Mouse (Mus musculus) CH12.LX (cell line): ENCODE data around the gene Gfpt1. TPM values are rescaled to one million over a fixed set of nuclear protein-coding genes. Genes with fewer than 3 reads are reported as not detected.

Experiments
- DNase-seq: peaks from one replicate; pipeline ENCODE4 v3.0.0-alpha.2; 2013; ENCODE audit errors: extremely low read depth
- H3K27ac ChIP-seq: 2 replicates; pipeline ENCODE4 v1.5.1; 2012; ENCODE audit warnings: low read depth, mild to moderate bottlenecking, control low read depth, moderate library complexity; ENCODE audit not compliant: insufficient read depth
- H3K27me3 ChIP-seq: replicated peaks from 2 replicates; pipeline ENCODE3; 2012; ENCODE audit warnings: inconsistent platforms
- H3K36me3 ChIP-seq, 2 experiments: replicated peaks in 1 of 2; 2 replicates each; pipeline versions ENCODE3 to v1.6.1; 2012; ENCODE audit warnings: inconsistent platforms in 1 of 2, low read length in 1 of 2, mild to moderate bottlenecking in 1 of 2, mixed read lengths in 1 of 2, moderate library complexity in 1 of 2; ENCODE audit not compliant: control insufficient read depth in 1 of 2, insufficient read depth in 1 of 2
- H3K4me1 ChIP-seq, 2 experiments: 2 replicates each; pipeline ENCODE4 v1.6.1; 2012; ENCODE audit warnings: inconsistent platforms in 1 of 2, moderate library complexity in 1 of 2; ENCODE audit not compliant: insufficient read depth in 2 of 2, control insufficient read depth in 1 of 2
- H3K4me2 ChIP-seq: 2 replicates; pipeline ENCODE4 v1.6.1; 2012; ENCODE audit warnings: low read depth, mild to moderate bottlenecking, control low read depth; ENCODE audit not compliant: poor library complexity, insufficient read depth, severe bottlenecking
- H3K4me3 ChIP-seq, 3 experiments: fragments of 150-350 bp in 1 of 3; sonication (generic) in 1 of 3; replicated peaks in 1 of 3; 2 replicates each; pipeline versions ENCODE3 to v1.5.1; 2011 to 2012; ENCODE audit warnings: low read depth in 2 of 3, low read length in 2 of 3, mild to moderate bottlenecking in 2 of 3, moderate library complexity in 2 of 3, control low read depth in 1 of 3, improper control_type of control experiment in 1 of 3, inconsistent platforms in 1 of 3, mixed read lengths in 1 of 3; ENCODE audit not compliant: poor library complexity in 1 of 3
- H3K79me2 ChIP-seq: replicated peaks from 2 replicates; pipeline ENCODE4 v1.6.1; 2012; ENCODE audit warnings: mild to moderate bottlenecking, moderate library complexity; ENCODE audit not compliant: control insufficient read depth, poor library complexity, insufficient read depth, severe bottlenecking; ENCODE audit errors: extremely low read depth
- H3K9ac ChIP-seq: 2 replicates; pipeline ENCODE4 v1.6.1; 2012; ENCODE audit warnings: low read depth, mild to moderate bottlenecking, control low read depth, moderate library complexity; ENCODE audit not compliant: insufficient read depth
- H3K9me3 ChIP-seq: replicated peaks from 2 replicates; pipeline ENCODE3; 2012; ENCODE audit warnings: low read length, inconsistent platforms, mixed read lengths
- BHLHE40 ChIP-seq: IDR thresholded peaks from 2 replicates; pipeline ENCODE4 v1.6.1; 2011; ENCODE audit warnings: mild to moderate bottlenecking, low read depth, low read length, improper control_type of control experiment
- CHD1 ChIP-seq: IDR thresholded peaks from 2 replicates; pipeline ENCODE4 v1.6.1; 2012; ENCODE audit warnings: low read depth, low read length, improper control_type of control experiment, inconsistent platforms
- CHD2 ChIP-seq: IDR thresholded peaks from 2 replicates; pipeline ENCODE4 v1.6.1; 2011; ENCODE audit warnings: low read length, improper control_type of control experiment
- CTCF ChIP-seq, 2 experiments: IDR thresholded peaks in 1 of 2; conservative IDR thresholded peaks in 1 of 2; 2 replicates each; pipeline ENCODE4 v1.5.1; 2011 to 2012; ENCODE audit warnings: low read depth in 2 of 2, low read length in 2 of 2, improper control_type of control experiment in 1 of 2, inconsistent platforms in 1 of 2, mild to moderate bottlenecking in 1 of 2, moderate library complexity in 1 of 2
- E2F4 ChIP-seq: IDR thresholded peaks from 2 replicates; pipeline ENCODE4 v1.6.1; 2011; ENCODE audit warnings: low read depth, low read length, improper control_type of control experiment; ENCODE audit not compliant: insufficient replicate concordance
- ELF1 ChIP-seq: IDR thresholded peaks from 2 replicates; pipeline ENCODE4 v1.6.1; 2014; ENCODE audit warnings: low read depth, mild to moderate bottlenecking, inconsistent platforms, low read length, improper control_type of control experiment
- EP300 ChIP-seq: IDR thresholded peaks from 2 replicates; pipeline ENCODE4 v1.6.1; 2011; ENCODE audit warnings: low read length, improper control_type of control experiment
- ETS1 ChIP-seq: conservative IDR thresholded peaks from 2 replicates; pipeline ENCODE4 v1.6.1; 2012; ENCODE audit warnings: low read depth, mild to moderate bottlenecking, inconsistent platforms, low read length, improper control_type of control experiment, moderate library complexity
- GABPA ChIP-seq: IDR thresholded peaks from 2 replicates; pipeline ENCODE4 v1.6.1; 2012; ENCODE audit warnings: low read depth, low read length, improper control_type of control experiment, inconsistent platforms; ENCODE audit not compliant: insufficient replicate concordance
- HCFC1 ChIP-seq: IDR thresholded peaks from 2 replicates; pipeline ENCODE4 v1.6.1; 2012; ENCODE audit warnings: low read depth, mild to moderate bottlenecking, inconsistent platforms, low read length, improper control_type of control experiment
- IRF4 ChIP-seq: IDR thresholded peaks from 2 replicates; pipeline ENCODE4 v1.6.1; 2014; ENCODE audit warnings: low read depth, mild to moderate bottlenecking, inconsistent platforms, low read length, improper control_type of control experiment
- JUN ChIP-seq: IDR thresholded peaks from 2 replicates; pipeline ENCODE4 v1.6.1; 2011; ENCODE audit warnings: low read depth, mild to moderate bottlenecking, low read length, improper control_type of control experiment, moderate library complexity; ENCODE audit not compliant: insufficient read depth
- JUND ChIP-seq: conservative IDR thresholded peaks from 2 replicates; pipeline ENCODE4 v1.6.1; 2011; ENCODE audit warnings: low read depth, low read length, improper control_type of control experiment
- KAT2A ChIP-seq: IDR thresholded peaks from 2 replicates; pipeline ENCODE4 v1.6.1; 2012; ENCODE audit warnings: low read length, improper control_type of control experiment, inconsistent platforms; ENCODE audit not compliant: insufficient replicate concordance
- MAFK ChIP-seq: IDR thresholded peaks from 2 replicates; pipeline ENCODE4 v1.6.1; 2011; ENCODE audit warnings: low read length, improper control_type of control experiment; ENCODE audit not compliant: insufficient replicate concordance
- MAX ChIP-seq: IDR thresholded peaks from 2 replicates; pipeline ENCODE4 v1.6.1; 2011; ENCODE audit warnings: low read length, improper control_type of control experiment
- MAZ ChIP-seq: IDR thresholded peaks from 2 replicates; pipeline ENCODE4 v1.6.1; 2012; ENCODE audit warnings: low read depth, mild to moderate bottlenecking, inconsistent platforms, low read length, improper control_type of control experiment, moderate library complexity
- MEF2A ChIP-seq: IDR thresholded peaks from 2 replicates; pipeline ENCODE4 v1.6.1; 2014; ENCODE audit warnings: low read depth, mild to moderate bottlenecking, inconsistent platforms, low read length, improper control_type of control experiment, borderline replicate concordance
- MXI1 ChIP-seq: IDR thresholded peaks from 2 replicates; pipeline ENCODE4 v1.6.1; 2011; ENCODE audit warnings: mild to moderate bottlenecking, low read depth, low read length, improper control_type of control experiment
- MYC ChIP-seq: IDR thresholded peaks from 2 replicates; pipeline ENCODE4 v1.6.1; 2011; ENCODE audit warnings: low read depth, mild to moderate bottlenecking, improper control_type of control experiment, low read length
- NELFE ChIP-seq: IDR thresholded peaks from 2 replicates; pipeline ENCODE4 v1.6.1; 2011; ENCODE audit warnings: low read depth, low read length, improper control_type of control experiment
- NRF1 ChIP-seq: IDR thresholded peaks from 2 replicates; pipeline ENCODE4 v1.6.1; 2014; ENCODE audit warnings: low read depth, mild to moderate bottlenecking, inconsistent platforms, low read length, improper control_type of control experiment, moderate library complexity
- PAX5 ChIP-seq: IDR thresholded peaks from 2 replicates; pipeline ENCODE4 v1.6.1; 2012; ENCODE audit warnings: low read length, inconsistent platforms, mixed read lengths
- POLR2A ChIP-seq: IDR thresholded peaks from 2 replicates; pipeline ENCODE4 v1.6.1; 2011; ENCODE audit warnings: low read depth, mild to moderate bottlenecking, improper control_type of control experiment, low read length
- POLR2AphosphoS2 ChIP-seq: IDR thresholded peaks from 2 replicates; pipeline ENCODE4 v1.6.1; 2011; ENCODE audit warnings: low read depth, low read length, improper control_type of control experiment
- RAD21 ChIP-seq: IDR thresholded peaks from 2 replicates; pipeline ENCODE4 v1.6.1; 2011; ENCODE audit warnings: low read depth, mild to moderate bottlenecking, low read length, improper control_type of control experiment, moderate library complexity
- RCOR1 ChIP-seq: conservative IDR thresholded peaks from 2 replicates; pipeline ENCODE4 v1.6.1; 2012; ENCODE audit warnings: low read depth, mild to moderate bottlenecking, inconsistent platforms, low read length, improper control_type of control experiment
- SIN3A ChIP-seq: IDR thresholded peaks from 2 replicates; pipeline ENCODE4 v1.6.1; 2012; ENCODE audit warnings: low read length, improper control_type of control experiment, inconsistent platforms
- SMC3 ChIP-seq: IDR thresholded peaks from 2 replicates; pipeline ENCODE4 v1.6.1; 2011; ENCODE audit warnings: low read depth, low read length, improper control_type of control experiment
- TBP ChIP-seq: conservative IDR thresholded peaks from 2 replicates; pipeline ENCODE4 v1.6.1; 2011; ENCODE audit warnings: low read depth, low read length, improper control_type of control experiment
- TCF12 ChIP-seq: IDR thresholded peaks from 2 replicates; pipeline ENCODE4 v1.6.1; 2014; ENCODE audit warnings: low read depth, mild to moderate bottlenecking, inconsistent platforms, low read length, improper control_type of control experiment
- UBTF ChIP-seq: IDR thresholded peaks from 2 replicates; pipeline ENCODE4 v1.6.1; 2012; ENCODE audit warnings: low read depth, mild to moderate bottlenecking, inconsistent platforms, low read length, improper control_type of control experiment, moderate library complexity
- USF1 ChIP-seq: IDR thresholded peaks from 2 replicates; pipeline ENCODE4 v1.6.1; 2014; ENCODE audit warnings: low read depth, mild to moderate bottlenecking, inconsistent platforms, low read length, improper control_type of control experiment
- USF2 ChIP-seq: conservative IDR thresholded peaks from 2 replicates; pipeline ENCODE4 v1.6.1; 2011; ENCODE audit warnings: low read depth, low read length, improper control_type of control experiment
- ZC3H11A ChIP-seq: IDR thresholded peaks from 2 replicates; pipeline ENCODE4 v1.6.1; 2012; ENCODE audit warnings: low read depth, mild to moderate bottlenecking, inconsistent platforms, low read length, improper control_type of control experiment
- ZKSCAN1 ChIP-seq: IDR thresholded peaks from 2 replicates; pipeline ENCODE4 v1.6.1; 2012; ENCODE audit warnings: low read depth, inconsistent platforms, low read length, improper control_type of control experiment, borderline replicate concordance
- ZMIZ1 ChIP-seq: IDR thresholded peaks from 2 replicates; pipeline ENCODE4 v1.6.1; 2012; ENCODE audit warnings: low read depth, mild to moderate bottlenecking, inconsistent platforms, low read length, improper control_type of control experiment
- ZNF384 ChIP-seq: IDR thresholded peaks from 2 replicates; pipeline ENCODE4 v1.6.1; 2012; ENCODE audit warnings: low read depth, low read length, improper control_type of control experiment, inconsistent platforms
- dilution Hi-C: fragments of 300-500 bp; cut with MboI; formaldehyde crosslinking; loops from 2 replicates; pipeline ENCODE4 v1.14.3; 2020; ENCODE audit warnings: low sequenced_read_pairs; ENCODE audit not compliant: extremely low pct_unique_long_range_greater_than_20kb, extremely low pct_ligation_motif_present
- in situ Hi-C: fragments of 300-500 bp; cut with MboI; formaldehyde crosslinking; loops from 3 replicates; pipeline ENCODE4 v1.14.3; 2019; ENCODE audit warnings: low sequenced_read_pairs, low pct_ligation_motif_present, low pct_unique_long_range_greater_than_20kb, mixed read lengths
- polyA plus RNA-seq: library from polyadenylated mRNA; unstranded; fragments of >175 nt; gene quantifications from 2 replicates; pipeline ENCODE4 v1.2.1, GENCODE M21; 2012; ENCODE audit warnings: low read depth; ENCODE audit not compliant: insufficient read length
- total RNA-seq, 2 experiments: library from RNA; depleted of rRNA; stranded (reverse); fragments of 300-350 nt in 1 of 2; fragments of >200 nt in 1 of 2; gene quantifications; 2 replicates each; pipeline ENCODE4 v1.2.3; 2012 to 2014

Gene Gfpt1
- total and polyA plus RNA-seq, 3 experiments = 24.9 to 35.3 (median 32.1) TPM

GRCm38 (mm10) chr6:87075092-87075685 is 32.5 kb downstream of the Gfpt1 start:
- peak overlapping the region; percentile 52; the same call in 1 of the 2 replicates for H3K9ac ChIP-seq
- H3K4me2 ChIP-seq = peak overlapping the region; percentile 73
- in situ Hi-C loops (no loop called here), dilution Hi-C loops (no loop called here)
- peaks cover 2% of the 10 kb centered on the region; the same call in 1 of the 2 replicates for H3K79me2 ChIP-seq
- peak overlapping the region in 1 of 3 experiments; percentile 6 for H3K4me3 ChIP-seq
- peaks cover 14 to 82% of the 10 kb centered on the region in 2 experiments for H3K4me1 ChIP-seq
- peak; percentile 76 for DNase-seq
- H3K9me3 ChIP-seq = no peaks in the 10 kb centered on the region
- peak overlapping the region; percentile 98 for H3K27ac ChIP-seq
- H3K27me3 ChIP-seq = no peaks in the 10 kb centered on the region
- TF ChIP-seq IRF4 (0 out of 2 replicates have a peak, but pooled peaks have one; percentile 4), JUN (no peak), USF2 (no peak), NELFE (no peak), KAT2A (no peak), ELF1 (no peak), EP300 (peak; percentile 77), MAX (peak; percentile 68; the same call in 1 of the 2 replicates), USF1 (no peak), ETS1 (peak; percentile 69; the same call in 1 of the 2 replicates), CHD2 (no peak), POLR2AphosphoS2 (no peak), RCOR1 (no peak), ZMIZ1 (no peak), MYC (peak; percentile 67; the same call in 1 of the 2 replicates), MAZ (no peak), CHD1 (no peak), POLR2A (0 out of 2 replicates have a peak, but pooled peaks have one; percentile 36), SMC3 (no peak), UBTF (no peak), ZKSCAN1 (no peak), GABPA (no peak), PAX5 (no peak), NRF1 (no peak), ZNF384 (no peak), CTCF (conservative IDR thresholded peaks at IDR 0.05 in 1 of 2, IDR thresholded peaks at IDR 0.05 in 1 of 2; ENCODE audit: low read depth in 2 of 2, low read length in 2 of 2) (no peak), SIN3A (no peak), TBP (no peak), MAFK (no peak), BHLHE40 (no peak; the same call in none of the 2 replicates), TCF12 (peak; percentile 76), MXI1 (peak; percentile 40; the same call in 1 of the 2 replicates), E2F4 (no peak), HCFC1 (no peak), MEF2A (no peak), JUND (no peak), ZC3H11A (no peak), RAD21 (no peak)
- TF ChIP-seq, all 38 proteins: peak for 8
- H3K36me3 ChIP-seq = peaks cover 33 to 70% of the 10 kb centered on the region in 2 experiments
